Mouse (Mus musculus) heart, embryonic 11.5 days (tissue): ENCODE measurements at regions not wholly inside any gene's neighbourhood (a gene's known extent, or its start where the extent isn't known, plus 50 kb on each side); places are given as distances from the start of the nearest gene placed in this dataset.

Experiments used
- ATAC-seq: fragments of 200-750 bp; cut with Nextera tagmentation; replicated peaks from 2 replicates; pipeline ENCODE4 v1.8.0; 2017; ENCODE audit warnings: moderate library complexity; ENCODE audit not compliant: insufficient number of reproducible peaks, low FRiP score, low TSS enrichment
- H3K27ac ChIP-seq: fragments of 300-500 bp; sonication (generic); 2 replicates; pipeline ENCODE4 v1.5.1; 2014; ENCODE audit warnings: mild to moderate bottlenecking, low read depth, low read length
- H3K27me3 ChIP-seq: fragments of 300-500 bp; sonication (generic); 2 replicates; pipeline ENCODE4 v1.6.1; 2014; ENCODE audit warnings: mild to moderate bottlenecking, low read length, mixed read lengths; ENCODE audit not compliant: control insufficient read depth, insufficient read depth
- H3K36me3 ChIP-seq: fragments of 300-500 bp; sonication (generic); 2 replicates; pipeline ENCODE4 v1.6.1; 2014; ENCODE audit warnings: mild to moderate bottlenecking, low read length, moderate library complexity, mixed read lengths; ENCODE audit not compliant: control insufficient read depth, insufficient read depth
- H3K4me1 ChIP-seq: fragments of 300-500 bp; sonication (generic); 2 replicates; pipeline ENCODE4 v1.6.1; 2014; ENCODE audit warnings: low read length; ENCODE audit not compliant: control insufficient read depth, insufficient read depth
- H3K4me2 ChIP-seq: fragments of 300-500 bp; sonication (generic); 2 replicates; pipeline ENCODE4 v1.6.1; 2014; ENCODE audit warnings: mild to moderate bottlenecking, moderate library complexity
- H3K4me3 ChIP-seq: fragments of 300-500 bp; sonication (generic); 2 replicates; pipeline ENCODE4 v1.5.1; 2014; ENCODE audit warnings: low read depth, low read length
- H3K9ac ChIP-seq: fragments of 300-500 bp; sonication (generic); 2 replicates; pipeline ENCODE4 v1.6.1; 2014; ENCODE audit warnings: mild to moderate bottlenecking, low read depth, low read length, moderate library complexity
- H3K9me3 ChIP-seq: fragments of 300-500 bp; sonication (generic); replicated peaks from 2 replicates; pipeline ENCODE4 v1.6.1; 2016; ENCODE audit warnings: low read length; ENCODE audit not compliant: control insufficient read depth
- WGBS: fragments of 180-500 bp; shearing (Covaris S2); extraction: QIAGEN DNeasy Blood & Tissue Kit; methylation state at CpG from one replicate; pipeline ENCODE4 v1.1.7; 2014; ENCODE audit not compliant: insufficient replicate concordance; 5-methylcytosine and 5-hydroxymethylcytosine counted together

GRCm38 (mm10) chr2:129904753-129905152 is 104.4 kb downstream of the Stk35 start:
- 39% methylated on average over 7 of the region's 7 CpGs for WGBS

GRCm38 (mm10) chr2:129908701-129909425 is 103.3 kb upstream of the Tgm3 start:
- Histone ChIP-seq H3K36me3 (no peaks in the 10 kb centered on the region), H3K27ac (no peak overlapping the region), H3K4me1 (peaks cover 4% of the 10 kb centered on the region; the same call in 1 of the 2 replicates), H3K27me3 (peaks cover 7% of the 10 kb centered on the region; the same call in 1 of the 2 replicates), H3K9me3 (no peaks in the 10 kb centered on the region), H3K4me2 (peak overlapping the region; percentile 70), H3K9ac (0 out of 2 replicates have a peak overlapping the region, but pooled peaks have one; percentile 47), H3K4me3 (peak overlapping the region; percentile 28)
- 3% methylated on average over 28 of the region's 28 CpGs for WGBS
- 0 out of 2 replicates have a peak, but pooled peaks have one; percentile 49 for ATAC-seq

More at GRCm38 (mm10) chr2:129904753-129905152, 104.4 kb downstream of the Stk35 start:
- Histone ChIP-seq H3K9ac (no peak overlapping the region), H3K36me3 (no peaks in the 10 kb centered on the region), H3K4me3 (no peak overlapping the region), H3K27me3 (peaks cover 7% of the 10 kb centered on the region; the same call in 1 of the 2 replicates), H3K27ac (no peak overlapping the region), H3K9me3 (no peaks in the 10 kb centered on the region), H3K4me2 (no peak overlapping the region), H3K4me1 (peaks cover 10% of the 10 kb centered on the region)
- ATAC-seq = no peak

GRCm38 (mm10) chr2:129911203-129911921 is 100.8 kb upstream of the Tgm3 start:
- WGBS = 65% methylated on average over 19 of the region's 19 CpGs
- H3K36me3 ChIP-seq = no peaks in the 10 kb centered on the region
- H3K9me3 ChIP-seq = 0 out of 2 replicates have a peak, but pooled peaks cover 2% of the 10 kb centered on the region
- no peak overlapping the region for H3K4me2 ChIP-seq
- H3K27ac ChIP-seq = no peak overlapping the region
- no peak for ATAC-seq
- H3K9ac ChIP-seq = no peak overlapping the region
- H3K27me3 ChIP-seq = peaks cover 7% of the 10 kb centered on the region; the same call in 1 of the 2 replicates
- H3K4me1 ChIP-seq = peaks cover 4% of the 10 kb centered on the region; the same call in 1 of the 2 replicates
- H3K4me3 ChIP-seq = no peak overlapping the region

- Histone ChIP-seq H3K9ac (no peak overlapping the region), H3K4me2 (no peak overlapping the region), H3K27me3 (peaks cover 7% of the 10 kb centered on the region; the same call in 1 of the 2 replicates), H3K4me1 (peaks cover 4% of the 10 kb centered on the region; the same call in 1 of the 2 replicates), H3K27ac (no peak overlapping the region), H3K36me3 (no peaks in the 10 kb centered on the region), H3K9me3 (0 out of 2 replicates have a peak, but pooled peaks cover 2% of the 10 kb centered on the region), H3K4me3 (no peak overlapping the region)
- ATAC-seq = no peak
- 84% methylated on average over 8 of the region's 8 CpGs for WGBS
Measured at GRCm38 (mm10) chr2:129912556-129912955, 99.6 kb upstream of the Tgm3 start.

- H3K4me3 ChIP-seq = no peak overlapping the region
- no peak overlapping the region for H3K27ac ChIP-seq
- peaks cover 8% of the 10 kb centered on the region for H3K4me1 ChIP-seq
- H3K36me3 ChIP-seq = no peaks in the 10 kb centered on the region
- 0 out of 2 replicates have a peak, but pooled peaks cover 2% of the 10 kb centered on the region for H3K9me3 ChIP-seq
- ATAC-seq = no peak
- H3K4me2 ChIP-seq = no peak overlapping the region
- H3K27me3 ChIP-seq = peaks cover 2% of the 10 kb centered on the region; the same call in 1 of the 2 replicates
- 83% methylated on average over 8 of the region's 8 CpGs for WGBS
- no peak overlapping the region for H3K9ac ChIP-seq
Measured at GRCm38 (mm10) chr2:129914261-129914660, 97.9 kb upstream of the Tgm3 start.

- H3K4me3 ChIP-seq = no peak overlapping the region
- H3K4me1 ChIP-seq = peaks cover 6% of the 10 kb centered on the region
- 87% methylated on average over 7 of the region's 7 CpGs for WGBS
- no peak overlapping the region for H3K4me2 ChIP-seq
- H3K9ac ChIP-seq = no peak overlapping the region
- ATAC-seq = no peak
- H3K27me3 ChIP-seq = no peaks in the 10 kb centered on the region
- no peak overlapping the region for H3K27ac ChIP-seq
- no peaks in the 10 kb centered on the region for H3K36me3 ChIP-seq
- H3K9me3 ChIP-seq = 0 out of 2 replicates have a peak, but pooled peaks cover 2% of the 10 kb centered on the region
Measured at GRCm38 (mm10) chr2:129916411-129916810, 95.7 kb upstream of the Tgm3 start.

GRCm38 (mm10) chr2:129918141-129918790 is 93.9 kb upstream of the Tgm3 start:
- ATAC-seq = no peak; the same call in 1 of the 2 replicates
- H3K9me3 ChIP-seq = 0 out of 2 replicates have a peak, but pooled peaks cover 2% of the 10 kb centered on the region
- no peak overlapping the region for H3K4me3 ChIP-seq
- no peak overlapping the region; the same call in 1 of the 2 replicates for H3K4me2 ChIP-seq
- 43% methylated on average over 9 of the region's 9 CpGs for WGBS
- H3K27ac ChIP-seq = no peak overlapping the region
- H3K36me3 ChIP-seq = no peaks in the 10 kb centered on the region
- no peak overlapping the region for H3K9ac ChIP-seq
- peaks cover 10% of the 10 kb centered on the region for H3K4me1 ChIP-seq
- H3K27me3 ChIP-seq = no peaks in the 10 kb centered on the region

- Histone ChIP-seq H3K27me3 (no peaks in the 10 kb centered on the region), H3K36me3 (no peaks in the 10 kb centered on the region), H3K4me3 (no peak overlapping the region), H3K27ac (no peak overlapping the region), H3K4me2 (no peak overlapping the region), H3K4me1 (peaks cover 10% of the 10 kb centered on the region), H3K9me3 (0 out of 2 replicates have a peak, but pooled peaks cover 2% of the 10 kb centered on the region), H3K9ac (no peak overlapping the region)
- no peak for ATAC-seq
- WGBS = 85% methylated on average over 4 of the region's 4 CpGs
Measured at GRCm38 (mm10) chr2:129919551-129919950, 92.6 kb upstream of the Tgm3 start.
